Mouse (Mus musculus) heart, postnatal 10 days (tissue): ENCODE measurements around the gene Xpo5. TPM values are rescaled to one million over a fixed set of nuclear protein-coding genes. Genes with fewer than 3 reads are reported as not detected.

Experiments
- DNase-seq, 2 experiments: peaks; one replicate each; pipeline ENCODE4 v3.0.0; 2021
- intact Hi-C: fragments of 180-260 bp; cut with DNase I; formaldehyde crosslinking; loops from one replicate; pipeline ENCODE4 v1.15.1; 2025
- total RNA-seq, 2 experiments: library from RNA; stranded (reverse); gene quantifications; 2 replicates each; pipeline ENCODE4 v1.2.3; 2021

Xpo5 gene
- total RNA-seq, 2 experiments from 2014 or later: 21.6 to 27.4 TPM

GRCm38 (mm10) chr17:46182273-46182672 is 20.3 kb upstream of the Xpo5 start:
- intact Hi-C loops: no loop called here
- DNase-seq: no peak

DNA sequence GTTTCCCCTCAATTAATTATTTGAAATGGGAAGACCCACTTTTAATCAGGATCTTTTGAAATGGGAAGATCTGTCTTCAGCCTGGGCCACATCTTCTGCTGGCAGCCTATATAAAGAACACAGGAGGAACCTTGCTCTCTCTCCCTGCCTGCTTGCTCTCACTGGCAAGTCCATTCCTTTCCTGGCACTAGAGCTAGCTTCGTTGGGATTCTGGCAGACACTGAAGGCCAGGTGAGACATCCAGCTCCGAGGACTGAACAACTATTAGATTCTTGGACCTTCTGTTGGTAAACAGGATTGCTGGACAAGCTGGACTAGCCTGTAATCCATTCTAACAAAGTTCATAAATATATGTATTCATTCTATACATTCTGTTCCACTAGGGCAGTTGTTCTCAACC is 13.8 kb upstream of the Xpo5 start:
- no peak for DNase-seq
- intact Hi-C loops: no loop called here

DNA sequence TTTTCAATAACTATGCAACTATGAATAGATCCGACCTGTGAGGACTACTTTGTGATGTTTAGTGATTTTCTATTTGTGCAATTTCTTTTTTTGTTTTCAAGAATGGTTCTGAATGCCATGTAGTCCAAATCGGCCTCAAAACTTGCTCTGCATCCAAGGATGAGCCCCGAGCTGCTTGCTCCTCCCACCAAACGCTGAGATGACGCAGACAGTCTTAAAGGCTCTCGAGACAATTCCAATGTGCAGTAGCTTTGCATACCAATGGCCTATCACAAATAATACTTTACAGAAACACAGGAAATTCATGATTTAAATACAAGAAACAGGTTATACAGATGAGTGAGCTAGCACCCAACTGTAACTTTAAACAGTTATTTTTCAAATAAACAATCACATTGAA is 1.4 kb upstream of the Xpo5 start:
- intact Hi-C loops: no loop called here
- DNase-seq: peak in 1 of 2 experiments; percentile 15

GRCm38 (mm10) chr17:46203078-46203477 is 496 bp downstream of the Xpo5 start:
- DNase-seq: peak in 1 of 2 experiments; percentile 70
- intact Hi-C loops: no loop called here

DNA sequence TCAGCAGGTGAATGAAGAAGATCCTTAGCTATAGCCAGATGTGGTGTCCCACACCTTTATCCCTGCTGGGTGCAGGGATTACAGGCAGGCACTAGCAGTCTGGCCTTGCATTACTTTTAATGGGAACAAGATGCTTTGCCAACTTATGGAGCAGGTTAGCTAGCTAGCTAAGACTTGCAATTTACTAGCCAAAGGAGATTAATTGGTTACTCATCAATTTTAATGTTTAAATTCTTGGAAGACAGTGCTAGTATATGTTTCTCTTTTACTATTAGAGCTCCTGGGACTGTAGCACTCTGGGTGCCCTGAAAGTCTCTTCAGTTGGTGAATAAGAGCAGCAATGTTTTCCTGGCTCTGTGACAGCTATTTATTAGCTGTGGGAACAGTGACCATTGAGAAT is 4.1 kb downstream of the Xpo5 start:
- intact Hi-C loops: no loop called here
- no peak for DNase-seq

DNA sequence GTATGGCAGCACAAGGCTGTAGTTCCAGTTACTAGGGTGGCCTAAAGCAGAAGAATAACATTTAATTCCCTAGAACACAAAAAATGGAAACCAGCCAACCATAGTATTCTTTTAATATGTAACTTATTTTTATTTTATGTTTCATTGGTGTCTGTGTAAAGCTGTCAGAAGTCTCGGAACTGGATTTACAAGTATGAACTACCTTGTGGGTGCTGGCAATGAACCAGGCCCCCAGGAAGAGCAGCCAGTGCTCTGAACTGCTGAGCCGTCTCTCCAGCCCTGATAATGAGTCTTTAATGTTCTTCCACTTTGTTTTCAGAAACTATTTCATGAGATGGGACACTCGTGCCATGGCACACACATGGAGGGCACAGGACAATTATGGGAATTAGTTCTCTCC is 8.0 kb downstream of the Xpo5 start:
- intact Hi-C loops: no loop called here
- no peak for DNase-seq

GRCm38 (mm10) chr17:46221601-46222000 is 19.0 kb downstream of the Xpo5 start:
- intact Hi-C loops: no loop called here

DNA sequence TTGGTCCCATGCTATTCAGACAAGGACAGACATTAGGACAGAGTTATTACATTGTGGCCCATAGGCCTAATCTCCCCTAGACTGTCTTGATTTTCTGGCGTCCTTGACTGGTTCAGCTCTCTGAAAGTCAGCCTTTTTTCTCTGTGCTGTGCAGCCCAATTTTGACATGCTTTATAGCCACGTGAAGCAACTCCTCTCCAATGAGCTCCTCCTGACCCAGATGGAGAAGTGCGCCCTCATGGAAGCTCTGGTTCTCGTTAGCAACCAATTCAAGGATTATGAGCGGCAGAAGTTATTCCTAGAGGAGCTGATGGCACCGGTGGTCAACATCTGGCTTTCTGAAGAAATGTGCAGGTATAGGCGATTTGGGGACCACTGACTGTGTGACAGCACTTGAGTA is 25.0 kb downstream of the Xpo5 start:
- intact Hi-C loops: no loop called here
- no peak for DNase-seq

More at GRCm38 (mm10) chr17:46221601-46222000, 19.0 kb downstream of the Xpo5 start:
- DNase-seq: no peak

DNA sequence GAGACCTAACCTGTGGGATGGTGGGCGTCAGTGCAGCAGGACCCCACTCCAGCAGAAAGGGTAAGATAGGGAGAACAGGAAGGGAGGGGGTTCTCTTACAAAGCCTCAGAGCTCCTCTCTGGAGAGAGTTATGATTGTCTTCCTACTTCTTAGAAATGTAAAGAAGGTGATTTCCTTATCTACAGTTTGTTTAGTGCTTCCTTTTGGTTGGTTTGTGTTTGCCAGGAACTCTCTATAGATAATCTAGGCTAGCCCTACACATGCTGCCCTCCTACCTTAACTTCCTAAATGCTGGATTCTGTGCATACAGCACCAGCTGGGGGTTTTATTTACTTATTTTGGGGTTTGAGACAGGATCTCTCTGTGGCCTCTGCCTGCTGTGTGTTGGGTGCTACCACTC is 33.5 kb downstream of the Xpo5 start:
- DNase-seq: no peak
- intact Hi-C loops: no loop called here

GRCm38 (mm10) chr17:46237079-46237478 is 34.5 kb downstream of the Xpo5 start:
- no peak for DNase-seq
- intact Hi-C loops: no loop called here

- DNase-seq: no peak
These were observed 34.9 kb downstream of the Xpo5 start for GRCm38 (mm10) chr17:46237480-46237879.

DNA sequence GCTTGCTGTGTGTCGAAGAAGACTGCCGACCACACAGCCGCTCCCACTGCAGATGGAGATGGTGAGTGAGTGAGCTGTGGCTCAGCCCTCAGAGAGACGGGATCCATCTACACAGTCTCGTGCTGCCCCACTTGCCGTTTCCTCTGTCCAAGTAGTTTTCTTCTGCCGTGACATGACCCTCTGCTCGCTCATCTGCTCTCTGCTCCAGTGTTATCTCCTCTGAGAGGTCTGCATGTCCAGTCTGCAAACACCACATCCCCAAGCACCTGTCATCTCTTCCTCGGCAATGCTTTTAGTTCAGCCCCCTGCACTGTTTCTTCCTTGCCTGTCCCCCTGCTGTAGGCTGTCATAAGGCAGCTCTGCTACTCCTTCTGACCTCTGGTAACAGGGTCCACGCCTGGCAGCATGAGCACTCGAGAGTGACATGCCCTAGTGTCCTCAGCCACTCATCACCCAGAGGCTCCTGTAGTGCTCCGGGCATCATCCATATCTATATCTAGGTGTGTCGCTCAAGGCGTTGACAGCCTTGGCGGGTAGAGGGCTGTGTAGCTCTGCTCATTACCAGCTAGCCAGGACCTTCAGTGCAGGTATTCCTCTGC is 37.0 kb downstream of the Xpo5 start:
- intact Hi-C loops: no loop called here
- DNase-seq: no peak

More at GRCm38 (mm10) chr17:46237480-46237879, 34.9 kb downstream of the Xpo5 start:
- intact Hi-C loops: no loop called here

- intact Hi-C loops: no loop called here
- no peak for DNase-seq
These were observed 38.9 kb downstream of the Xpo5 start for GRCm38 (mm10) chr17:46241471-46241870.

DNA sequence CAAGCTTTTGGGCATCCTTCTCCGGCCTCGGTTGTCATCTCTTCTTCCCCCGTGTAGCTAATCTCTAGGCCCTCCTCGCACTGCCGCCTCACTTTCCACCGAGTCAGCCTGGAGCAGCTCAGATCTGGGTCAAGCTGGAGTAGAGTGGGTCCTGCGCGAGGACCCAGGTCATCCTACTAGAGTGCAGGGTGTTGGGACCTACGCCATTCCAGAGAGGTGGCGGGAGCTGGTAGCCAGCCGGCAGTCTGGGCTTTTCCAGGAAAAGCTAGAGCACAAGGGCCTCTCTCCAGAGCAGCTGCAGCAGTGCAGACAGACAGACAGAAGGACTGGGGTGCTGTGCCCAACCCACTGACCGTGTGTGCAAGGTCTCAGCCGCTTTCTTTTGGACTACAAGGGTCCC is 39.7 kb downstream of the Xpo5 start:
- no peak for DNase-seq
- intact Hi-C loops: no loop called here

DNA sequence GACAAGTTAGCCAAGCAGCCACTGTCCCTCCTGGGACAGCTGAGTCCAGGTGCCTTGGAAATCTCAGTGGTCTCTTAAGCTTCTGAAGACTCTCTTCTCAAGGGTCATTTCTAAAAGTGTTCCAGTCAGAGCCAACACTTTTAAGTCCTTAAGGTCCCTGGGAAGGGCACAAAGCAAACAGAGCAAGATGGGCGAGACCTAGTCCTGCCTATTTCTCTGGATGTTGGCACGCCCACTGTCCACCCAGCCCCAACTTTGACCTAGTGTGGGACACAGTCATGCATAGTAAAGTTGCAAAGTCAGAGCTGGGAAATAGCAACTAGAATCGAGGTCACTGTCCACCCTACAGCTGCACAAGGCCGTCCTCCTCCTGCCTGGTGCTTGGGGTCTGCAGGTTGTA is 40.4 kb downstream of the Xpo5 start:
- intact Hi-C loops: no loop called here
- no peak for DNase-seq

DNA sequence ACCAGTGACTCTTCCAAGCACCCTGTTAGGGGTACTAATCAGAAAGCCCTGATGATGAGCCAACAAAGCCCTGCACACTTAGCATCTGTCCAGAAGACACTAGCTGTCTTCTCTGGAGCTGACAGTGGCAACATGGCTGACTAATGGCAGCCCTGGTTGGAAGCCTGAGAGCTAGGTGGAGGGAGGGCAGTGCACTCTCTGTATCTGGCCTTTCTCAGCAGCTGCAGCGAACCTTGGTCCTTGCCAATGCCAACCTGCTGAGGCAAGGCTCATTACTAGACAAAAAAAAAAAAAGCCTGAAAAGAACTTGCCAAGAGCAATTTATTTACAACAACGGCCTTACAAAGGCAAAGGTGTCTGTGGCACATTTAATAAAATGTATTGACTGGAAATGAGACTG is 41.0 kb downstream of the Xpo5 start:
- intact Hi-C loops: no loop called here
- DNase-seq: no peak

DNA sequence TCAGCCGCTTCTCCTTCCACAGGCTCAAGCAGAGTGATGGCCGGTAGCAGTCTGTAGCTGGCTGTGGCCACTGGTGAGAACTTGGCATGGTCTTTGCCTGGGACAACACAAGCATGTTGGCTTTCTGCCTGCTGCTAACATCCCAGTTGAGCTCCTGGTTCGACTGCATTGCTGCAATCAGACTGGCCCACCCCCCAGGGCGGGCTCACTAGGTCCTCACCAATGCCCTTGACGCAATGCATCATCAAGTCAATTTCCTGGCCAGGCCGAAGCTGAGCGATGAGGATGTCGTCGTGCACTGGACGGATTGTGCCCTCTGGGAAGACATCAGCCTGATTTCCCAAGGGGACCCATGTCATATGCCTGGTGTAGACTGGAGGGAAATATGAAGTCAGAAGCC is 42.0 kb downstream of the Xpo5 start:
- intact Hi-C loops: no loop called here
- no peak for DNase-seq

- intact Hi-C loops: no loop called here
- peak; percentile 98 for DNase-seq
These were observed 45.1 kb downstream of the Xpo5 start, which contains the start of the genes Polr1c and Yipf3 for GRCm38 (mm10) chr17:46247512-46248188. Gene Polr1c (minus strand): TSS chr17:46248054. Gene Yipf3 (plus strand): TSS chr17:46248080.

DNA sequence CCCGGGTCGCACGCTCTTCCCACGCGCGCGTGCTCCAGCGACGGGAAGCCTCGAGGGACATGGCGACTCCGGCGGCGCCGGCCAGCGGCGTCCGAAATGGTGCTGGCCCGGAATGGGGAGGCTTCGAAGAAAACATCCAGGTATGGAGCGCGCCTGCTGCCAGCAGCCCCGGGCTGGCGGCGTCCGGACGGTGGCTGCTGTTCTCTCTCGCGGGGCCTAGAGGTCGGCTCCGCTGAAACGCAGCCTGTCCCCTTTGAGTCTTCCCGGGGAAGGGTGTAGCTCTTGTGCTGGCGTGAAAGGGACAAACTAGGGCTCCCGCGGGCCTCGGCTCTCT is 45.6 kb downstream of the Xpo5 start:
- intact Hi-C loops: no loop called here
- no peak for DNase-seq

- intact Hi-C loops: no loop called here
- DNase-seq: peak in 1 of 2 experiments; percentile 14
These were observed 48.6 kb downstream of the Xpo5 start for GRCm38 (mm10) chr17:46251174-46251573.

GRCm38 (mm10) chr17:46252571-46253451 is 50.2 kb downstream of the Xpo5 start:
- intact Hi-C loops: no loop called here

More at GRCm38 (mm10) chr17:46252571-46253451, 50.2 kb downstream of the Xpo5 start:
- DNase-seq: peak in 1 of 2 experiments; percentile 65
